Mouse (Mus musculus) midbrain, embryonic 11.5 days (tissue): ENCODE data around the gene Eps8l3. TPM values are rescaled to one million over a fixed set of nuclear protein-coding genes. Genes with fewer than 3 reads are reported as not detected.
"Not testable (repeated sequence)": the region's sequence is repeated elsewhere in the genome, so short reads cannot be mapped to it uniquely, and the experiment has no call there.

Experiments used
- ATAC-seq: fragments of 200-750 bp; cut with Nextera tagmentation; 2 replicates; pipeline ENCODE4 v1.8.0; 2017; ENCODE audit warnings: moderate TSS enrichment, moderate library complexity; ENCODE audit not compliant: low FRiP score
- DNase-seq: peaks from one replicate; pipeline ENCODE4 v3.0.0; 2015; ENCODE audit warnings: low spot score; ENCODE audit errors: missing footprints
- H3K27ac ChIP-seq: fragments of 300-500 bp; sonication (generic); 2 replicates; pipeline ENCODE4 v1.5.1; 2014; ENCODE audit warnings: low read depth, low read length
- H3K27me3 ChIP-seq: fragments of 300-500 bp; sonication (generic); 2 replicates; pipeline ENCODE4 v1.6.1; 2014; ENCODE audit warnings: mild to moderate bottlenecking, low read length, moderate library complexity, mixed read lengths; ENCODE audit not compliant: control insufficient read depth, insufficient read depth
- H3K36me3 ChIP-seq: fragments of 300-500 bp; sonication (generic); 2 replicates; pipeline ENCODE4 v1.6.1; 2014; ENCODE audit warnings: mild to moderate bottlenecking, low read length, moderate library complexity, mixed read lengths; ENCODE audit not compliant: control insufficient read depth, insufficient read depth
- H3K4me1 ChIP-seq: fragments of 300-500 bp; sonication (generic); 2 replicates; pipeline ENCODE4 v1.6.1; 2014; ENCODE audit warnings: low read length; ENCODE audit not compliant: control insufficient read depth, insufficient read depth
- H3K4me2 ChIP-seq: fragments of 300-500 bp; sonication (generic); 2 replicates; pipeline ENCODE4 v1.6.1; 2014; ENCODE audit warnings: mild to moderate bottlenecking, moderate library complexity
- H3K4me3 ChIP-seq: fragments of 300-500 bp; sonication (generic); 2 replicates; pipeline ENCODE4 v1.5.1; 2014; ENCODE audit warnings: low read depth, low read length
- H3K9ac ChIP-seq: fragments of 300-500 bp; sonication (generic); 2 replicates; pipeline ENCODE4 v1.6.1; 2014; ENCODE audit warnings: low read length
- H3K9me3 ChIP-seq: fragments of 300-500 bp; sonication (generic); 2 replicates; pipeline ENCODE4 v1.6.1; 2016; ENCODE audit warnings: low read length; ENCODE audit not compliant: control insufficient read depth
- WGBS: fragments of 180-500 bp; shearing (Covaris S2); extraction: QIAGEN DNeasy Blood & Tissue Kit; methylation state at CpG from one replicate; pipeline ENCODE4 v1.1.7; 2014; 5-methylcytosine and 5-hydroxymethylcytosine counted together
- polyA plus RNA-seq: library from polyadenylated mRNA; unstranded; fragments of >200 nt; fragmentation: Nextera tagmentation; extraction: Ambion mirVana; gene quantifications from 2 replicates; pipeline ENCODE4 v1.2.1, GENCODE M21; 2014

Eps8l3 gene
- polyA plus RNA-seq, 1 experiment from 2014 or later, result not detected

DNA sequence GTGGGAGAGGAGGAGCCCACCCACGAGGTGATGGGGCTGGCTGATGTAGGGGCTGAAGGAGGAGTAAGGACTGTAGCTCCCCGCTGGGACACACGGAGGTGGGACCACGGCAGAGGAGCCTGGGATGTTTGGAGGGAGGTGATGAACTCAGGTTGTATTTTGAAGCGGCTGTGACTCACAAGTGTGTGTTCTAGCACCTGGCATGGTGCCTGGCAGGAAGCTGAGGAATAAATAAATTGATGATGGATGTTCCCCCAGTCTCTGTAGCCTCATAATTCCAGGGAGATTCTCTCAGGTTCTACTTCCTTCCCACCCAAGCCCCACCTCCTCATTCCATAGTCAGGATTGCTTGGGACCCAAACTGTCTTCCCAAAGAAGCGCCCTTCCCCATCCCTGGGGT, 1.8 kb upstream of the Eps8l3 start:
- H3K36me3 ChIP-seq, result no peaks in the 10 kb centered on the region
- DNase-seq (no peak), ATAC-seq (no peak)
- no peaks in the 10 kb centered on the region for H3K4me1 ChIP-seq
- no peak overlapping the region for H3K4me2 ChIP-seq
- no peaks in the 10 kb centered on the region for H3K9me3 ChIP-seq
- H3K27me3 ChIP-seq, result no peaks in the 10 kb centered on the region
- no peak overlapping the region for H3K9ac ChIP-seq
- H3K27ac ChIP-seq, result no peak overlapping the region
- WGBS, result 82% methylated on average over 6 of the region's 6 CpGs
- no peak overlapping the region for H3K4me3 ChIP-seq

DNA sequence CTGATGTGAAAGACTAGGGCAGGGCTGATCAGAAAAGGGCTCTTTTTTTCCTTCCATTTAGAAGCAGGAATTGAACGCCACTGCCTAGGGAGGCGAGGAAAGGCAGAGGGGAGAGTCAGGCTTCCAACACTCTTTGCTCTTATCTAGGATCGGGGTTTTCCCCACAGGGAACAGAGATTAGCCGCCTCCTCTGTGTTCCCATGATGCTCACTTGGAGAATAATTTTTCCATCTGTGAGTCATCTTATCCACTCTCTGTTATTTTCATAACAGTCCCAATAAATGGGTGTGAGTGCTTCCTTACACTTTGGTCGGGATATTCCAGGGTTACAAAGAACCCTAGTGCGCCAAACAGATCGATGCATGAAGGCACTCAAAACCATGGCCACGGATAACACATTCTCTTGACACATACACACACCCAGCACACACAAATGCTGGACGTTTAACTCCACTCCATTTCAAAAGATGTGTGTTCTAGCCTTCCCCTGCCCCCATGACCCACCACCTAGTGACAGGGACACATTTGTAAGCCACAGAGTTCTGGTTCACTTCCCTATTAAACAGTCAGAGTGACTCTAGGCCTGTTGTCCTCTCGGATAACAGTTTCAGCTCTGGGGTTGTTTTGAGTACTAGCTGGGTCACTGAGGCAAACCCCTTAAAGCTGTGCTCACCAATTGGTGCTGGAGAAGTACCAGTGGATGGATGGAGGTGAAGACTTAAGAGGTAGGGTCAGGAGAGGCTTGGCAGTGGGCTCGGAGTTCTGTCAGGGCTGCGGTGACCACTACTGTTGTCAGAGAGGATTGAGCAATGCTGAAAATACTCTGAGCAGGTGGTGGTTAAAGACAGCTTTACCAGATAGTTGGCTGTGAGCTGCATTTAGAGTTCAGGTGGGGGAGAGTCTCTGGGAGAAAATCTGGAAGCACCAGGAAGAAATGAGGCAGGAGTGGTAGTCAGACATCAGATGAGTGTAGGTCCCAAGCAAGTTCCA, 1.0 kb downstream of the Eps8l3 start:
- no peak overlapping the region for H3K9ac ChIP-seq
- H3K4me3 ChIP-seq, result no peak overlapping the region
- no peaks in the 10 kb centered on the region for H3K27me3 ChIP-seq
- ATAC-seq (no peak), DNase-seq (no peak)
- no peaks in the 10 kb centered on the region for H3K36me3 ChIP-seq
- 87% methylated on average over 12 of the region's 12 CpGs for WGBS
- no peaks in the 10 kb centered on the region for H3K4me1 ChIP-seq
- H3K27ac ChIP-seq, result no peak overlapping the region
- no peaks in the 10 kb centered on the region for H3K9me3 ChIP-seq
- no peak overlapping the region for H3K4me2 ChIP-seq

DNA sequence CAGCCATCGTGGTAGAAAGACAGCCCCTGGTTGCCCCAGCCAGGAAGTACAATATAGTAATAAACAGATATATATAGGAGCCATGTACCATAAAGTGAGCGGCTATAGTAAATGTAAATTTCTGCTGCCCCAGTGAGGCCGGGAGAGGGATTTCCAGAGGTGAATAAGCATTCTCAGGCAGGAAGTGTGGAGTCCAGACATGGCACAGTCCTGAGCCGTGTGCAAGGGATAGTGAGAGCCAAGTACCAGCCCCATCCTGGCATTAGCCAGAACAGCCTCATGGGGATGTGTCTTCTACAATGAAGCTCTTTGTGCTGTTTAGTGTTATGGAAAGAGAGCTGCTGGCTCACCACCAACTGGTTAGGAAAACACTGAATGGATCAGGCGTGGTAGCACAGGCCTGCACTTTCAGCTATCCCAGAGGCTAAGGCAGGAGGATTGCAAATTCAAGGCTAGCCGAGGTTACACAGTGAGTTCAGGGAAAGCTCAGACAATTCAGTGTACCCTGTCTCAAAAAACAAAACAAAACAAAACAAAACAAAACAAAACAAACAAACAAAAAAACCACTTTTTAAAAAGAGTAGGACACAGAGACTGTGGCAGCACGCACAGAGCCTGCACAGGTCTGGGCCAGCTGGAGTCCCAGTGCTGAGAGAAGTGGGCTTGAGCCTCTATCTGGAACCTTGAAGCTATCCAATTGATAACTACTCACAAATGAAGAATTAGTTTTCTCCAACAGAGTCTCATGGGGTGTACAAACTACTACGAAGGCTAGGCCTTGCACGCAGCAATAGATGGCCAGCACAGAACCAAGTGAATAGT, 10.9 kb downstream of the Eps8l3 start:
- Histone ChIP-seq H3K9ac (no peak overlapping the region), H3K9me3 (no peaks in the 10 kb centered on the region), H3K4me3 (no peak overlapping the region), H3K27ac (no peak overlapping the region), H3K4me2 (no peak overlapping the region), H3K27me3 (no peaks in the 10 kb centered on the region), H3K4me1 (no peaks in the 10 kb centered on the region), H3K36me3 (no peaks in the 10 kb centered on the region)
- DNase-seq (no peak), ATAC-seq (no peak)
- 90% methylated on average over 9 of the region's 9 CpGs for WGBS

DNA sequence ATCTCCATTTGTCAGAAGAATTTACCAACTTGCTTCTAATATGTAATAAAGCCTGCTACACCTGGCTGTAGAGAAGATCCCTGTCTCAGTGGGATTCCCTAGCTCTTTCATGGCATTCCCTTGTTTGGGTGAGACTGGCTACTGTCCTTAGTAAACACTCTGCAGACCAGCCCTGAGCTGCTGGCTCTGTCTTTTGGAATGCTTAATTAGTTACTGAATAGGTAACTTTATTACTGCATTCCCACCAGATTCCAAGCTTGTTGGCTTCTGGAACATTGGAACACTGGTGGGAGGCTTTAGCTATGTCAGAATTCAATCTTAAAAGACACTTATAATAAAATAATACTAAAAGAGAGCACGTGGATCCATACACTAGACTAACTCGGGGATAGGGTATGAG, 12.2 kb downstream of the Eps8l3 start:
- not testable (repeated sequence) for H3K27ac ChIP-seq, H3K4me2 ChIP-seq, H3K36me3 ChIP-seq, H3K27me3 ChIP-seq, H3K9ac ChIP-seq, H3K4me1 ChIP-seq, H3K9me3 ChIP-seq, H3K4me3 ChIP-seq, DNase-seq, ATAC-seq
- WGBS, result 81% methylated on average over 2 of the region's 2 CpGs

DNA sequence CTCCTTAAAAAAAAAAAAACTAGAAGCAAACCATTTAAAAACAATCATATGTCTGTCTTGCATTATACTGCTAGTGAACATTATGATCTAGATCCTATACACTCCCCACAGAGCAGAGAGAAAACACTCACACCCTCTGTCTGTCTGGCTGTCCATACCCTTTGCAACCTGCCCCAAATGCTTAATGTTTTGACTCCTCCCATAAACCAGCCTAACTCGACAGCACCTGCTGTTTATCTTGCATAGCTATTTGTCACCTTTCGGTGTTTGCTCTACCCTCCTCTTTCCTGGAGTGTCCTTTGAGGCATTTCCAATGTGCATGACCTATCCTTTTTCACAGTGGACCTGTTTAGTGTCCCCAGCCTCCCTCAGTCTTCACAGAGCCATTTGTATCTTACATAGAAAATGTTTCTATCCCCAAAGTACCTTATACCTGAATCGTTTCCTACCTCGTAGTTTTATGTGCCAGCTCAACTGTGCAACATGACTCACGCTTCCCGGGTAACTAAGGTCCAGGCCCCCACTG, 18.2 kb downstream of the Eps8l3 start:
- Histone ChIP-seq H3K27me3 (no peaks in the 10 kb centered on the region), H3K9me3 (no peaks in the 10 kb centered on the region), H3K27ac (no peak overlapping the region), H3K4me1 (peaks cover 9% of the 10 kb centered on the region), H3K4me3 (peak overlapping the region; percentile 75), H3K36me3 (peaks cover 4% of the 10 kb centered on the region; the same call in 1 of the 2 replicates), H3K9ac (peak overlapping the region; percentile 93), H3K4me2 (peak overlapping the region; percentile 84)
- DNase-seq, result no peak
- ATAC-seq, result peak; percentile 54
- WGBS, result 15% methylated on average over 6 of the region's 6 CpGs

DNA sequence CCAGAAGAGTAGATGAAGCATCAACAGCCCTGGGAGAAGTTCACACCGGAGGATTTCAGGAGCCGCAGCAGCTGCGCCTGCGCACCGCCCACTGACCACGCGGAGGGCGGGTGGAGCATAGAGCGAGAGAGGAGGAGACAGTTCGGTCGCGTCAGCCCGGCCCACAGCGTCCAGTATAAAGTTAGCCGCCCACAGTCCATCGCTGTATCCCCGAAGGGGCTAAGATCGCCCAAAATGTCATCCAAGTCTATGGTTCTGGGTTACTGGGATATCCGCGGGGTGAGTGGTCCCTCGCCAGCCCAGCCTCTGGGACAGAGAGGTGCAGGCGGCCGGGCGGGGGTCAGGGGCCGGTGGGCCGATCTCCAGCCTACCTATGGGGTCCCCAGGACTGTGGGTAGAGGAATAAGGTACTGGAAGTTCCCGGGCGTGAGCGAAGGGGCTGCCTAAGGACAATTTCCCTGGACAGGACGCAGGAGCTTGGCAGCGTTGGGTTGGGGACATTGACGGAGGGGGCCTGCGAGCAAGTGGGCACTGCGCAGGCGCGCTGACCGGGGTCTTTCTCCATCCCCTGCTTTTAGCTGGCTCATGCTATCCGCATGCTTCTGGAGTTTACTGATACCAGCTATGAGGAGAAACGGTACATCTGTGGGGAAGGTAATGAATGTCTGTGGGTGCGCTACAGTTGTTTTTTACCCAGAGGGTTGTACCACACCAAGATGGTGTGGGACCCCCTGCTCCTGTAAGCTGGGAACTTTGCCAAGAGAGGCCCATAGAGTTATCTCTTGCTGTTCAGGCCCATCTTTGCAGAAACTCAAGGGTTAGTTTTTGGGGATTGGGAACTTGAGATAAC, 18.9 kb downstream of the Eps8l3 start, which contains the start of gene Gstm5:
Gene Gstm5 (plus strand): TSS at position 102 of the 850 bp plus-strand sequence.
- WGBS, result 7% methylated on average over 40 of the region's 40 CpGs
- peak within 1 kb of the TSS; percentile 93 for H3K9ac ChIP-seq
- H3K27me3 ChIP-seq, result no peaks in the 10 kb centered on the region
- H3K4me2 ChIP-seq, result peak within 1 kb of the TSS; percentile 84
- DNase-seq, result peak; percentile 98
- ATAC-seq, result peak; percentile 95
- no peak within 1 kb of the TSS; the same call in 1 of the 2 replicates for H3K27ac ChIP-seq
- peaks cover 4% of the 10 kb centered on the region; the same call in 1 of the 2 replicates for H3K36me3 ChIP-seq
- H3K4me1 ChIP-seq, result peaks cover 9% of the 10 kb centered on the region
- peak within 1 kb of the TSS; percentile 75 for H3K4me3 ChIP-seq
- H3K9me3 ChIP-seq, result no peaks in the 10 kb centered on the region

DNA sequence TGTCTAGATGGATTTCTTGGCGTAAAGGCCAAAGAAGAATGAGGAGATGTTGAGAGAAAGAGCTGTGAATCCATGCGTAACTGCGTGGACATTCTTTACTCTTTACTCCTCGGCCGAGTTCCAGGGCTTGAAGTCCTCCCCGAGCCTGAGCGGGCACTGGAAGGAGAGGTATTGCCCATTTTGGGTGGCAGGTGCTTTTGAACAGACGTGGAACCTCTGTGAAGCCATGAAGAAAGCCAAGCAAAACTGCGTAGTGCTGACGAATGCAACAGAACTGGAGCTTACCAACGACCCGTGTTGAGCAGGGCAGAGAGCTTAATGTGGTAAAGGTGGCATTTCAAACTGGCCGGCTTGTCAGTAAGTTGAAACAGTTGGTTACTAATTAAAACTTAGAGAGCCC, 21.7 kb downstream of the Eps8l3 start:
- Histone ChIP-seq H3K27me3 (no peaks in the 10 kb centered on the region), H3K27ac (no peak overlapping the region)
- WGBS, result 93% methylated on average over 13 of the region's 13 CpGs

DNA sequence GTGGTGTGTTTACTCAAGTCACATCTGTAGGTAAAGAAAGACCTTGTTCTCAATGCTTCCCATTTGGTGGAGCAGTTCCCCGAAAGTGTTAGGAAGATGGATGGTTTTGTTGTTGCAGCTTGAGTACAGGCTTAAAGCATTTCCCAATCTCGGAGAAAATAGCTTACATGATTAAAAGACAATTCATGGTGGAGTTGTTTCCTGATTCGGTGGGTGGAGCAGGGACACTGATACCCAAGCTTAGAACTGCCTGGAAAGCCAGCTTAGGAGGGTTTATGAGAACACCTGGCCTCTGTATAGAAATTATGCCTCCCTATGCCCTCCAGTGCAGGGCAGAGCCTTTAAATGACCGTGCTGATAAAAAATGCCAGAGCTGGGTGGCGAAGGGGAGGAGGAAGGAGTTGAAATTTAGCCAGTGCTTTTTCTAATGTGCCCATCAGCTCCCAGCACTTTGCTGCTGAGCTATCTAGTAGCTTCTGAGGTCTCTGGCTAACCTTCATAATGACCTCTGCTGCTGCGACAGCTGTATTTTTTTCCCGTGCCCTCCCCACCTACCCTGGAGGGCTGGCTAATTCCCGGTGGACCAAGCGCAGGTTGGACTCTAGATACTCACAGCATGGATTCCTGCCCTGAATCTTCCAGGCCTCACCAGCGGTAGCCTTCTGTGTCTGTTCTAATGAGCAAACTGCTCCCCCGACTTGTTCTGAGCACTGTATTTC, 24.1 kb downstream of the Eps8l3 start:
- ATAC-seq (no peak), DNase-seq (no peak)
- Histone ChIP-seq H3K4me2 (no peak overlapping the region), H3K27me3 (no peaks in the 10 kb centered on the region), H3K4me1 (0 out of 2 replicates have a peak, but pooled peaks cover 5% of the 10 kb centered on the region), H3K9me3 (no peaks in the 10 kb centered on the region), H3K27ac (no peak overlapping the region), H3K9ac (no peak overlapping the region), H3K4me3 (no peak overlapping the region), H3K36me3 (peaks cover 4% of the 10 kb centered on the region; the same call in 1 of the 2 replicates)
- WGBS, result 74% methylated on average over 11 of the region's 11 CpGs

More for the DNA sequence above, 21.7 kb downstream of the Eps8l3 start:
- Histone ChIP-seq H3K4me3 (no peak overlapping the region), H3K4me2 (no peak overlapping the region), H3K4me1 (peaks cover 9% of the 10 kb centered on the region), H3K9ac (no peak overlapping the region), H3K36me3 (peaks cover 4% of the 10 kb centered on the region; the same call in 1 of the 2 replicates), H3K9me3 (no peaks in the 10 kb centered on the region)
- no peak for DNase-seq
- ATAC-seq, result no peak
